Mouse (Mus musculus) embryonic facial prominence, embryonic 12.5 days (tissue): ENCODE measurements at regions not wholly inside any gene's neighbourhood (a gene's known extent, or its start where the extent isn't known, plus 50 kb on each side); places are given as distances from the start of the nearest gene placed in this dataset.
A peak's percentile ranks its signal among the peaks of the same experiment; 100 is the strongest.

Experiments
- ATAC-seq: fragments of 200-750 bp; cut with Nextera tagmentation; 2 replicates; pipeline ENCODE4 v1.8.0; 2017; ENCODE audit not compliant: insufficient number of reproducible peaks, insufficient read depth, low FRiP score, low TSS enrichment
- H3K27ac ChIP-seq: fragments of 300-500 bp; sonication (generic); 2 replicates; pipeline ENCODE4 v1.5.1; 2016; ENCODE audit warnings: mild to moderate bottlenecking
- H3K27me3 ChIP-seq: fragments of 300-500 bp; sonication (generic); 2 replicates; pipeline ENCODE4 v1.6.1; 2016; ENCODE audit warnings: mild to moderate bottlenecking, moderate library complexity
- H3K36me3 ChIP-seq: fragments of 300-500 bp; sonication (generic); 2 replicates; pipeline ENCODE4 v1.6.1; 2016; ENCODE audit warnings: mild to moderate bottlenecking
- H3K4me1 ChIP-seq: fragments of 300-500 bp; sonication (generic); 2 replicates; pipeline ENCODE4 v1.6.1; 2016
- H3K4me2 ChIP-seq: fragments of 300-500 bp; sonication (generic); replicated peaks from 2 replicates; pipeline ENCODE4 v1.6.1; 2016; ENCODE audit warnings: mild to moderate bottlenecking, moderate library complexity
- H3K4me3 ChIP-seq: fragments of 300-500 bp; sonication (generic); 2 replicates; pipeline ENCODE4 v1.5.1; 2016; ENCODE audit warnings: mild to moderate bottlenecking
- H3K9ac ChIP-seq: fragments of 300-500 bp; sonication (generic); 2 replicates; pipeline ENCODE4 v1.6.1; 2016; ENCODE audit warnings: mild to moderate bottlenecking, moderate library complexity
- H3K9me3 ChIP-seq: fragments of 300-500 bp; sonication (generic); 2 replicates; pipeline ENCODE4 v1.6.1; 2016; ENCODE audit warnings: mild to moderate bottlenecking, moderate library complexity
- WGBS: fragments of 180-500 bp; shearing (Covaris S2); methylation state at CpG from one replicate; pipeline ENCODE4 v1.1.7; 2016; 5-methylcytosine and 5-hydroxymethylcytosine counted together

- Histone ChIP-seq H3K36me3 (no peaks in the 10 kb centered on the region), H3K9ac (no peak overlapping the region), H3K27ac (no peak overlapping the region), H3K4me3 (no peak overlapping the region), H3K9me3 (no peaks in the 10 kb centered on the region), H3K4me2 (no peak overlapping the region), H3K4me1 (no peaks in the 10 kb centered on the region), H3K27me3 (no peaks in the 10 kb centered on the region)
- 86% methylated on average over 2 of the region's 2 CpGs for WGBS
- ATAC-seq, result 0 out of 2 replicates have a peak, but pooled peaks have one; percentile 60
Observed at GRCm38 (mm10) chr1:110194481-110194880, 212.2 kb downstream of the Cdh7 start.

- H3K36me3 ChIP-seq, result no peaks in the 10 kb centered on the region
- WGBS, result 67% methylated on average over 1 of the region's 1 CpGs
Observed at GRCm38 (mm10) chr1:110215956-110216355, 233.7 kb downstream of the Cdh7 start.

DNA sequence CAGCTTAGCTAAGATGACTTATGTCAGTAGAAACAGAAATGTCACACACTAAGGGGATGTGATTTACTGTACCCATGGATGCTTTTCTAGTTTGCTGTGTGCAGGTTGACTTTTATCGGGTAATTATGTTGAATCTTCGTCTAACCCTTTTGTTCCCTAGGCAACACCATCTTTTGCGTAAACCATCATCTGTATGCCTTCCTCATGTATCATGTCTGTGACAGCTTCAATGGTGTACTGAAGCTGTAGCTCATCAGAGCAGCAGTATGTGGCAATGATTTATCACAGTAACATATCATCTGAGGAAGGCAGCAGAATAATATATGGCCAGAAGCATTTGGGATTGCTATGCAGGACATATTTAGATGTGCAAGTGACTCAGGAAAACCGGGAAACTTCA, 264.0 kb downstream of the Cdh7 start:
- Histone ChIP-seq H3K4me1 (no peaks in the 10 kb centered on the region), H3K36me3 (no peaks in the 10 kb centered on the region), H3K9me3 (no peaks in the 10 kb centered on the region), H3K27ac (no peak overlapping the region), H3K27me3 (no peaks in the 10 kb centered on the region), H3K4me2 (no peak overlapping the region), H3K4me3 (no peak overlapping the region), H3K9ac (no peak overlapping the region)
- ATAC-seq, result no peak
- WGBS, result 88% methylated on average over 4 of the region's 4 CpGs

More at GRCm38 (mm10) chr1:110215956-110216355, 233.7 kb downstream of the Cdh7 start:
- Histone ChIP-seq H3K4me2 (no peak overlapping the region), H3K27ac (no peak overlapping the region), H3K9ac (no peak overlapping the region), H3K27me3 (no peaks in the 10 kb centered on the region), H3K4me1 (no peaks in the 10 kb centered on the region), H3K9me3 (no peaks in the 10 kb centered on the region), H3K4me3 (no peak overlapping the region)
- ATAC-seq, result no peak
